ENCODE assay signal across 26 mouse cellular contexts in the genomic region with DNA sequence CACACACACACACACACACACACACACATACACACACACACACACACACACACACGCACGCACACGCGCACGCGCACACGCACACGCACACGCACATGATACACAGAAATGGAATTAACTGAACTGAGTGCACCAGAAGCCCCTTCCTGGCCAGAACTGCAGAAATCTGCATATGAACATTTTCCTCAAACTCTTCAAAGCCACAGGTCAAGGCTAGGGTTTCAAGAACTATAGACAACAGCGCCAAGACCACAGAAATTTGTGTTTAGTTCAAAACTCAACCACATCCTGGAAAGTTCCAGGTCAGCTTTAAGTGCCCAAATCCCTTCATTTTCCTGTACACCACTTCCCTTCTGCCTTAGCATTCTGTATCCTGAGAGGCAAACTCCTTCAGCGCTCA. TPM values are rescaled to one million over a fixed set of nuclear protein-coding genes. Genes with fewer than 3 reads are reported as not detected.
DNase-seq lines count a peak whose midpoint lies in the region; ATAC-seq and TF ChIP-seq lines count a peak whose summit lies in the region.
"Had no signal": no experiment of that assay in that cellular context is flagged by ENCODE, and none has a peak within 500 bp of the region (broad histone marks: within the 10 kb centered on the region; RNA-seq: fewer than 3 reads in every experiment).

No protein-coding gene starts in this region.

- no peak overlapping the region for H3K9ac ChIP-seq in heart, embryonic 12.5 days
- no peak overlapping the region for H3K9ac ChIP-seq in CH12.LX (ENCODE audit: insufficient read depth, low read depth)
- H3K9ac ChIP-seq: embryonic facial prominence, embryonic 15.5 days; heart, embryonic 15.5 days; hindbrain, embryonic 13.5 days had no signal

- peaks cover 3% of the 10 kb centered on the region; the same call in 1 of the 2 replicates for H3K36me3 ChIP-seq in heart, embryonic 12.5 days
- H3K36me3 ChIP-seq in CH12.LX (replicated peaks in 1 of 2; ENCODE audit: control insufficient read depth in 1 of 2, insufficient read depth in 1 of 2, low read length in 1 of 2): peaks cover 8 to 30% of the 10 kb centered on the region in 2 experiments
- H3K36me3 ChIP-seq: embryonic facial prominence, embryonic 15.5 days; forebrain, embryonic 10.5 days; heart, embryonic 10.5 days; heart, embryonic 15.5 days; hindbrain, embryonic 13.5 days had no signal

- H3K4me2 ChIP-seq in heart, embryonic 12.5 days: no peak overlapping the region
- peak overlapping the region; percentile 67 for H3K4me2 ChIP-seq in CH12.LX (ENCODE audit: insufficient read depth, low read depth, poor library complexity, severe bottlenecking)
- H3K4me2 ChIP-seq: embryonic facial prominence, embryonic 15.5 days; heart, embryonic 15.5 days; hindbrain, embryonic 13.5 days had no signal

- no peak for ATAC-seq in heart, embryonic 12.5 days (ENCODE audit: insufficient number of reproducible peaks, low FRiP score)
- ATAC-seq in megakaryocyte progenitor cell, adult 5-6 weeks (replicated peaks; ENCODE audit: poor library complexity): 0 out of 2 replicates have a peak, but pooled peaks have one; percentile 20
- no peak for ATAC-seq in megakaryocyte, adult 5-6 weeks (ENCODE audit: poor library complexity, severe bottlenecking)
- ATAC-seq: forebrain, embryonic 14.5 days; hindbrain, postnatal 0 days; intestine, embryonic 16.5 days had no signal

- WGBS in heart, embryonic 12.5 days: 93% methylated on average over 11 of the region's 11 CpGs

- TF ChIP-seq POLR2A in CH12.LX (IDR thresholded peaks at IDR 0.05; ENCODE audit: low read depth, low read length): no peak

- no peak for TF ChIP-seq CTCF in CH12.LX (conservative IDR thresholded peaks at IDR 0.05 in 1 of 2, IDR thresholded peaks at IDR 0.05 in 1 of 2; ENCODE audit: low read depth in 2 of 2, low read length in 2 of 2)

- TF ChIP-seq EP300 in CH12.LX (IDR thresholded peaks at IDR 0.05; ENCODE audit: low read length): peak; percentile 94

- no peaks in the 10 kb centered on the region for H3K9me3 ChIP-seq in heart, embryonic 12.5 days (replicated peaks)
- no peaks in the 10 kb centered on the region for H3K9me3 ChIP-seq in CH12.LX (replicated peaks; ENCODE audit: low read length)
- H3K9me3 ChIP-seq: embryonic facial prominence, embryonic 15.5 days; forebrain, embryonic 10.5 days; heart, embryonic 10.5 days; heart, embryonic 15.5 days; hindbrain, embryonic 13.5 days had no signal

- no peak for DNase-seq in heart, adult 18-20 months
- DNase-seq in CH12.LX (ENCODE audit: extremely low read depth) (peak; percentile 89), MN1 (ENCODE audit: low spot score) (no peak)
- no peak for DNase-seq in kidney, postnatal 10 days
- no peak for DNase-seq in adrenal gland, adult (ENCODE audit: inconsistent age in 2 of 2, low spot score in 1 of 2)
- DNase-seq: adrenal gland, adult 2 months; adrenal gland, postnatal 25 days; cerebellum, adult 8-10 months; cerebellum, postnatal 36 days; gastrocnemius, adult 2 months; gastrocnemius, postnatal 25 days; heart, adult 11 months; heart, postnatal 14 days; kidney, adult 2 months had no signal

- H3K27me3 ChIP-seq in heart, embryonic 12.5 days (replicated peaks): no peaks in the 10 kb centered on the region
- H3K27me3 ChIP-seq in CH12.LX (replicated peaks): no peaks in the 10 kb centered on the region
- H3K27me3 ChIP-seq: embryonic facial prominence, embryonic 15.5 days; heart, embryonic 15.5 days; hindbrain, embryonic 13.5 days had no signal

- H3K27ac ChIP-seq in heart, embryonic 12.5 days (ENCODE audit: poor library complexity, severe bottlenecking): peak overlapping the region; percentile 9; the same call in 1 of the 2 replicates
- H3K27ac ChIP-seq in CH12.LX (ENCODE audit: insufficient read depth, low read depth): peak overlapping the region; percentile 89
- H3K27ac ChIP-seq: embryonic facial prominence, embryonic 15.5 days; forebrain, embryonic 10.5 days; gastrocnemius, adult 2 months; heart, embryonic 10.5 days; heart, embryonic 15.5 days; hindbrain, embryonic 13.5 days; hindbrain, postnatal 0 days had no signal

- H3K4me1 ChIP-seq in heart, embryonic 12.5 days (replicated peaks): peaks cover 16% of the 10 kb centered on the region
- H3K4me1 ChIP-seq in CH12.LX (ENCODE audit: control insufficient read depth in 1 of 2, insufficient read depth in 2 of 2): peaks cover 28 to 80% of the 10 kb centered on the region in 2 experiments

- peaks cover 58% of the 10 kb centered on the region for H3K79me2 ChIP-seq in CH12.LX (replicated peaks; ENCODE audit: control insufficient read depth, extremely low read depth, insufficient read depth, poor library complexity, severe bottlenecking)

- no peak; the same call in 1 of the 2 replicates for TF ChIP-seq RAD21 in CH12.LX (IDR thresholded peaks at IDR 0.05; ENCODE audit: low read depth, low read length)

- dilution Hi-C loops in CH12.LX (cut with MboI; ENCODE audit: extremely low pct_ligation_motif_present, extremely low pct_unique_long_range_greater_than_20kb, low sequenced_read_pairs): no loop called here

- in situ Hi-C loops in CH12.LX (cut with MboI; ENCODE audit: low pct_ligation_motif_present, low pct_unique_long_range_greater_than_20kb, low sequenced_read_pairs): no loop called here

- H3K4me3 ChIP-seq in heart, embryonic 12.5 days: no peak overlapping the region
- H3K4me3 ChIP-seq in CH12.LX (replicated peaks in 1 of 3; ENCODE audit: low read depth in 2 of 3, low read length in 2 of 3, poor library complexity in 1 of 3): peak overlapping the region in 1 of 3 experiments; percentile 29
- H3K4me3 ChIP-seq: embryonic facial prominence, embryonic 15.5 days; erythroblast, embryonic 14.5 days; forebrain, embryonic 10.5 days; gastrocnemius, adult 2 months; heart, embryonic 10.5 days; heart, embryonic 15.5 days; hindbrain, embryonic 13.5 days had no signal

TF ChIP-seq in CH12.LX, 34 proteins besides CTCF, POLR2A, EP300 and RAD21 (continues in another document):
- TF ChIP-seq MYC (IDR thresholded peaks at IDR 0.05; ENCODE audit: low read depth, low read length) (no peak), MAZ (IDR thresholded peaks at IDR 0.05; ENCODE audit: low read depth, low read length) (no peak), MEF2A (IDR thresholded peaks at IDR 0.05; ENCODE audit: borderline replicate concordance, low read depth, low read length) (peak; percentile 73; the same call in 1 of the 2 replicates), MXI1 (IDR thresholded peaks at IDR 0.05; ENCODE audit: low read depth, low read length) (no peak), RCOR1 (conservative IDR thresholded peaks at IDR 0.05; ENCODE audit: low read depth, low read length) (no peak), CHD1 (IDR thresholded peaks at IDR 0.05; ENCODE audit: low read depth, low read length) (no peak), MAX (IDR thresholded peaks at IDR 0.05; ENCODE audit: low read length) (no peak), NRF1 (IDR thresholded peaks at IDR 0.05; ENCODE audit: low read depth, low read length) (peak; percentile 75), UBTF (IDR thresholded peaks at IDR 0.05; ENCODE audit: low read depth, low read length) (no peak), BHLHE40 (IDR thresholded peaks at IDR 0.05; ENCODE audit: low read depth, low read length) (peak; percentile 80), E2F4 (IDR thresholded peaks at IDR 0.05; ENCODE audit: insufficient replicate concordance, low read depth, low read length) (0 out of 2 replicates have a peak, but pooled peaks have one; percentile 18), JUN (IDR thresholded peaks at IDR 0.05; ENCODE audit: insufficient read depth, low read depth, low read length) (peak; percentile 47; the same call in 1 of the 2 replicates), GABPA (IDR thresholded peaks at IDR 0.05; ENCODE audit: insufficient replicate concordance, low read depth, low read length) (no peak), ETS1 (conservative IDR thresholded peaks at IDR 0.05; ENCODE audit: low read depth, low read length) (peak; percentile 74), ZMIZ1 (IDR thresholded peaks at IDR 0.05; ENCODE audit: low read depth, low read length) (no peak), ZKSCAN1 (IDR thresholded peaks at IDR 0.05; ENCODE audit: borderline replicate concordance, low read depth, low read length) (no peak), TCF12 (IDR thresholded peaks at IDR 0.05; ENCODE audit: low read depth, low read length) (peak; percentile 55; the same call in 1 of the 2 replicates), JUND (conservative IDR thresholded peaks at IDR 0.05; ENCODE audit: low read depth, low read length) (peak; percentile 63; the same call in 1 of the 2 replicates), SMC3 (IDR thresholded peaks at IDR 0.05; ENCODE audit: low read depth, low read length) (no peak), ZC3H11A (IDR thresholded peaks at IDR 0.05; ENCODE audit: low read depth, low read length) (no peak), ELF1 (IDR thresholded peaks at IDR 0.05; ENCODE audit: low read depth, low read length) (peak; percentile 56), PAX5 (IDR thresholded peaks at IDR 0.05; ENCODE audit: low read length) (no peak), POLR2AphosphoS2 (IDR thresholded peaks at IDR 0.05; ENCODE audit: low read depth, low read length) (no peak), TBP (conservative IDR thresholded peaks at IDR 0.05; ENCODE audit: low read depth, low read length) (no peak), HCFC1 (IDR thresholded peaks at IDR 0.05; ENCODE audit: low read depth, low read length) (0 out of 2 replicates have a peak, but pooled peaks have one; percentile 23), KAT2A (IDR thresholded peaks at IDR 0.05; ENCODE audit: insufficient replicate concordance, low read length) (no peak), NELFE (IDR thresholded peaks at IDR 0.05; ENCODE audit: low read depth, low read length) (no peak), USF2 (conservative IDR thresholded peaks at IDR 0.05; ENCODE audit: low read depth, low read length) (no peak), MAFK (IDR thresholded peaks at IDR 0.05; ENCODE audit: insufficient replicate concordance, low read length) (peak; percentile 84; the same call in 1 of the 2 replicates), SIN3A (IDR thresholded peaks at IDR 0.05; ENCODE audit: low read length) (peak; percentile 64), ZNF384 (IDR thresholded peaks at IDR 0.05; ENCODE audit: low read depth, low read length) (no peak)

RNA-seq across cellular contexts. Expression of a gene that starts 21.9 kb away (rescaled TPM):
- 53.9 and 56.4 TPM in 2 replicates for polyA plus RNA-seq in heart, embryonic 12.5 days (2016; fragmentation: Nextera tagmentation; extraction: Ambion mirVana)
- total RNA-seq in heart, adult 18-20 months (2021): 10 to 100 TPM; 76.8 to 80.9 TPM
- 29.1 and 34.1 TPM in 2 replicates for total RNA-seq in CH12.LX (2012; rRNA removed)
- total RNA-seq in CH12.LX (2014; rRNA removed): 75.1 and 86.1 TPM in 2 replicates
- 61.8 and 63.7 TPM in 2 replicates for polyA plus RNA-seq in CH12.LX (2012; ENCODE audit: insufficient read length, low read depth)
- total RNA-seq in megakaryocyte progenitor cell, adult 5-6 weeks (2015): 30.2 and 34.6 TPM in 2 replicates
- 25.8 and 26.6 TPM in 2 replicates for total RNA-seq in megakaryocyte progenitor cell, adult 5-6 weeks (2017)
- total RNA-seq in megakaryocyte, adult 5-6 weeks (2015): 57.3 and 65.8 TPM in 2 replicates
- 52.9 and 59.6 TPM in 2 replicates for total RNA-seq in megakaryocyte, adult 5-6 weeks (2017)
